Mouse (Mus musculus) limb, embryonic 15.5 days (tissue): Measurements from ENCODE around the gene Trmt10b. TPM values are rescaled to one million over a fixed set of nuclear protein-coding genes. Genes with fewer than 3 reads are reported as not detected.

Experiments
- ATAC-seq: fragments of 200-750 bp; cut with Nextera tagmentation; 2 replicates; pipeline ENCODE4 v1.8.0; 2017; ENCODE audit warnings: low read depth, moderate TSS enrichment; ENCODE audit not compliant: insufficient number of reproducible peaks, low FRiP score, low TSS enrichment
- H3K27ac ChIP-seq: fragments of 300-500 bp; sonication (generic); 2 replicates; pipeline ENCODE4 v1.5.1; 2015; ENCODE audit warnings: moderate library complexity, mild to moderate bottlenecking, inconsistent platforms
- H3K27me3 ChIP-seq: fragments of 300-500 bp; sonication (generic); 2 replicates; pipeline ENCODE4 v1.6.1; 2015; ENCODE audit warnings: inconsistent platforms
- H3K36me3 ChIP-seq: fragments of 300-500 bp; sonication (generic); 2 replicates; pipeline ENCODE4 v1.6.1; 2015; ENCODE audit warnings: inconsistent platforms
- H3K4me1 ChIP-seq: fragments of 300-500 bp; sonication (generic); 2 replicates; pipeline ENCODE4 v1.6.1; 2015; ENCODE audit warnings: inconsistent platforms
- H3K4me2 ChIP-seq: fragments of 300-500 bp; sonication (generic); 2 replicates; pipeline ENCODE4 v1.6.1; 2015; ENCODE audit warnings: mild to moderate bottlenecking, inconsistent platforms
- H3K4me3 ChIP-seq: fragments of 300-500 bp; sonication (generic); 2 replicates; pipeline ENCODE4 v1.5.1; 2015; ENCODE audit warnings: mild to moderate bottlenecking, inconsistent platforms
- H3K9ac ChIP-seq: fragments of 300-500 bp; sonication (generic); 2 replicates; pipeline ENCODE4 v1.6.1; 2015; ENCODE audit warnings: inconsistent platforms
- H3K9me3 ChIP-seq: fragments of 300-500 bp; sonication (generic); 2 replicates; pipeline ENCODE4 v1.6.1; 2016; ENCODE audit warnings: inconsistent platforms
- WGBS: fragments of 180-500 bp; shearing (Covaris S2); methylation state at CpG from one replicate; pipeline ENCODE4 v1.1.7; 2015; 5-methylcytosine and 5-hydroxymethylcytosine counted together
- polyA plus RNA-seq: library from polyadenylated mRNA; unstranded; fragments of >200 nt; fragmentation: Nextera tagmentation; extraction: Ambion mirVana; gene quantifications from 2 replicates; pipeline ENCODE4 v1.2.1, GENCODE M21; 2015

Gene Trmt10b
- polyA plus RNA-seq, 1 experiment from 2014 or later: 16.7 TPM

GRCm38 (mm10) chr4:45286318-45286717 lies 10.6 kb upstream of the Trmt10b start:
- H3K27me3 ChIP-seq: no peaks in the 10 kb centered on the region
- no peaks in the 10 kb centered on the region for H3K36me3 ChIP-seq
- no peak overlapping the region for H3K4me2 ChIP-seq
- H3K4me3 ChIP-seq: no peak overlapping the region
- H3K4me1 ChIP-seq: no peaks in the 10 kb centered on the region
- H3K9me3 ChIP-seq: no peaks in the 10 kb centered on the region
- ATAC-seq: no peak
- WGBS: 40% methylated on average over 3 of the region's 3 CpGs
- no peak overlapping the region for H3K9ac ChIP-seq
- no peak overlapping the region for H3K27ac ChIP-seq

- ATAC-seq: no peak
- Histone ChIP-seq H3K4me1 (no peaks in the 10 kb centered on the region), H3K9ac (no peak overlapping the region), H3K36me3 (no peaks in the 10 kb centered on the region), H3K9me3 (no peaks in the 10 kb centered on the region), H3K27me3 (no peaks in the 10 kb centered on the region), H3K4me2 (no peak overlapping the region), H3K27ac (no peak overlapping the region), H3K4me3 (no peak overlapping the region)
- 74% methylated on average over 5 of the region's 5 CpGs for WGBS
These were observed 9.0 kb upstream of the Trmt10b start for GRCm38 (mm10) chr4:45287906-45288305.

- Histone ChIP-seq H3K27me3 (no peaks in the 10 kb centered on the region), H3K9ac (no peak overlapping the region), H3K36me3 (peaks cover 64% of the 10 kb centered on the region), H3K4me1 (no peaks in the 10 kb centered on the region), H3K4me2 (no peak overlapping the region), H3K9me3 (no peaks in the 10 kb centered on the region), H3K4me3 (no peak overlapping the region), H3K27ac (no peak overlapping the region)
- WGBS: 93% methylated on average over 14 of the region's 14 CpGs
- ATAC-seq: no peak
These were observed 8.6 kb downstream of the Trmt10b start for GRCm38 (mm10) chr4:45305536-45305935.

- WGBS: 36% methylated on average over 11 of the region's 11 CpGs
- no peak for ATAC-seq
- peaks cover 52% of the 10 kb centered on the region for H3K36me3 ChIP-seq
These were observed 11.1 kb downstream of the Trmt10b start for GRCm38 (mm10) chr4:45308046-45308445.

GRCm38 (mm10) chr4:45308606-45309005 lies 11.7 kb downstream of the Trmt10b start:
- WGBS: 92% methylated on average over 6 of the region's 6 CpGs
- Histone ChIP-seq H3K4me2 (no peak overlapping the region), H3K4me3 (no peak overlapping the region), H3K27me3 (no peaks in the 10 kb centered on the region), H3K9me3 (no peaks in the 10 kb centered on the region), H3K36me3 (peaks cover 52% of the 10 kb centered on the region), H3K4me1 (no peaks in the 10 kb centered on the region), H3K27ac (no peak overlapping the region), H3K9ac (no peak overlapping the region)
- ATAC-seq: no peak

More at GRCm38 (mm10) chr4:45308046-45308445, 11.1 kb downstream of the Trmt10b start:
- Histone ChIP-seq H3K9ac (no peak overlapping the region), H3K4me3 (no peak overlapping the region), H3K4me1 (no peaks in the 10 kb centered on the region), H3K27me3 (no peaks in the 10 kb centered on the region), H3K27ac (no peak overlapping the region), H3K4me2 (no peak overlapping the region), H3K9me3 (no peaks in the 10 kb centered on the region)

GRCm38 (mm10) chr4:45311056-45311455 lies 14.1 kb downstream of the Trmt10b start:
- Histone ChIP-seq H3K4me2 (no peak overlapping the region), H3K36me3 (peaks cover 49% of the 10 kb centered on the region), H3K27ac (no peak overlapping the region), H3K4me3 (no peak overlapping the region), H3K9me3 (no peaks in the 10 kb centered on the region), H3K9ac (no peak overlapping the region), H3K27me3 (no peaks in the 10 kb centered on the region), H3K4me1 (no peaks in the 10 kb centered on the region)
- ATAC-seq: no peak
- WGBS: 92% methylated on average over 2 of the region's 2 CpGs

GRCm38 (mm10) chr4:45320159-45320816 lies 23.4 kb downstream of the Trmt10b start:
- H3K36me3 ChIP-seq: peaks cover 24% of the 10 kb centered on the region
- H3K9me3 ChIP-seq: no peaks in the 10 kb centered on the region
- peak overlapping the region; percentile 83 for H3K27ac ChIP-seq
- peak overlapping the region; percentile 54 for H3K4me2 ChIP-seq
- H3K27me3 ChIP-seq: peaks cover 12% of the 10 kb centered on the region
- H3K9ac ChIP-seq: peak overlapping the region; percentile 89
- H3K4me3 ChIP-seq: peak overlapping the region; percentile 94
- peaks cover 8% of the 10 kb centered on the region for H3K4me1 ChIP-seq
- ATAC-seq: 0 out of 2 replicates have a peak, but pooled peaks have one; percentile 74
- under 1% methylated on average over 56 of the region's 56 CpGs for WGBS

GRCm38 (mm10) chr4:45331139-45331538 lies 34.2 kb downstream of the Trmt10b start:
- WGBS: 60% methylated on average over 7 of the region's 7 CpGs
- Histone ChIP-seq H3K9me3 (no peaks in the 10 kb centered on the region), H3K9ac (no peak overlapping the region), H3K4me2 (no peak overlapping the region), H3K4me1 (no peaks in the 10 kb centered on the region), H3K36me3 (no peaks in the 10 kb centered on the region), H3K27me3 (peaks cover 3% of the 10 kb centered on the region; the same call in 1 of the 2 replicates), H3K27ac (no peak overlapping the region), H3K4me3 (no peak overlapping the region)
- no peak for ATAC-seq

GRCm38 (mm10) chr4:45332466-45332865 lies 35.5 kb downstream of the Trmt10b start:
- no peak for ATAC-seq
- Histone ChIP-seq H3K9ac (no peak overlapping the region), H3K4me1 (no peaks in the 10 kb centered on the region), H3K9me3 (no peaks in the 10 kb centered on the region), H3K27ac (no peak overlapping the region), H3K36me3 (no peaks in the 10 kb centered on the region), H3K4me2 (no peak overlapping the region), H3K4me3 (no peak overlapping the region), H3K27me3 (peaks cover 3% of the 10 kb centered on the region; the same call in 1 of the 2 replicates)
- WGBS: 73% methylated on average over 3 of the region's 3 CpGs

- WGBS: 45% methylated on average over 9 of the region's 9 CpGs
- H3K36me3 ChIP-seq: no peaks in the 10 kb centered on the region
- no peak for ATAC-seq
- H3K27me3 ChIP-seq: no peaks in the 10 kb centered on the region
- no peaks in the 10 kb centered on the region for H3K9me3 ChIP-seq
- H3K4me2 ChIP-seq: peak overlapping the region; percentile 73
- H3K4me3 ChIP-seq: peak overlapping the region; percentile 94
- H3K4me1 ChIP-seq: peaks cover 18% of the 10 kb centered on the region
- H3K27ac ChIP-seq: peak overlapping the region; percentile 97
- H3K9ac ChIP-seq: no peak overlapping the region
These were observed 44.3 kb downstream of the Trmt10b start for GRCm38 (mm10) chr4:45341226-45341625.

- Histone ChIP-seq H3K4me2 (peak within 1 kb of the TSS; percentile 73), H3K36me3 (no peaks in the 10 kb centered on the region), H3K27ac (peak within 1 kb of the TSS; percentile 97), H3K9ac (peak within 1 kb of the TSS; percentile 94), H3K9me3 (no peaks in the 10 kb centered on the region), H3K4me3 (peak within 1 kb of the TSS; percentile 94), H3K27me3 (no peaks in the 10 kb centered on the region), H3K4me1 (peaks cover 18% of the 10 kb centered on the region)
- under 1% methylated on average over 39 of the region's 42 CpGs for WGBS
- ATAC-seq: peak; percentile 95
These were observed 44.8 kb downstream of the Trmt10b start, which contains the start of gene Dcaf10 for GRCm38 (mm10) chr4:45341669-45342249. Dcaf10 (plus strand) TSS chr4:45342101.
